Mouse (Mus musculus): Measurements from ENCODE around the gene Ugt1a9. TPM values are rescaled to one million over a fixed set of nuclear protein-coding genes. Genes with fewer than 3 reads are reported as not detected.

Gene Ugt1a9
- total and polyA plus RNA-seq, 3 experiments, result not detected

DNA sequence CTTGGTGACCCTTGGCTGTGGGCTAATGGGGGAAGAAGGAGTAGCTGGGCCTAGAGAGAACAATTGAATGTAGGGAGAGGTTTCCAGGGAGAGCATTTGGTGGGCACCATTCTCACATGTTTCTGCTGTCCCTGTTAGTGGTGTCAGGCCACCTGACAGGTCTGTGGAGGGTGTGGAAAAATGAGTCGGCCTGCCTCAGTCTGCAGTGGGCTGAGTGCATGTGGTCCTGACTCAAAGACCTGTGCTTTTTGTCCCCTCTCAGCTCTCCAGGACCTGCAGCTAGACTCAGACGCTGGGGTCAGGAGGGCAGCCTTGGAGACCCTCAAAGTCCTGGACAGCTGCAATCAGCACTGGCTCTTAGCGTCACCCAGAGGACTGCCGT, 189.0 kb downstream of the Ugt1a9 start:
- no peak for TF ChIP-seq EP300 (IDR thresholded peaks at IDR 0.05; ENCODE audit: insufficient read depth, low read depth, low read length)
- no peak for TF ChIP-seq POLR2A (IDR thresholded peaks at IDR 0.05; ENCODE audit: insufficient read depth, low read depth, low read length)
- TF ChIP-seq CTCF (IDR thresholded peaks at IDR 0.05), result no peak
- no peaks in the 10 kb centered on the region for H3K79me2 ChIP-seq (replicated peaks; ENCODE audit: control insufficient read depth, insufficient read depth, low read length)
- WGBS, result 73% methylated on average over 4 of the region's 4 CpGs
- peaks cover 3% of the 10 kb centered on the region for H3K4me1 ChIP-seq (ENCODE audit: control insufficient read depth, insufficient read depth, low read length)
- no peaks in the 10 kb centered on the region for H3K27me3 ChIP-seq (ENCODE audit: control insufficient read depth, insufficient read depth, low read length)
- peak in 1 of 2 experiments; percentile 44 for DNase-seq
- intact Hi-C loops (cut with DNase I), result no loop called here
- no peak overlapping the region for H3K9ac ChIP-seq (ENCODE audit: low read depth, low read length)
- H3K36me3 ChIP-seq (ENCODE audit: control insufficient read depth, insufficient read depth, low read length), result no peaks in the 10 kb centered on the region
- no peak overlapping the region for H3K27ac ChIP-seq
- no peak overlapping the region for H3K4me3 ChIP-seq

- DNase-seq, result peak in 1 of 2 experiments; percentile 60
- Histone ChIP-seq H3K9ac (ENCODE audit: low read depth, low read length) (no peak overlapping the region), H3K79me2 (replicated peaks; ENCODE audit: control insufficient read depth, insufficient read depth, low read length) (no peaks in the 10 kb centered on the region), H3K27ac (no peak overlapping the region), H3K4me1 (ENCODE audit: control insufficient read depth, insufficient read depth, low read length) (peaks cover 3% of the 10 kb centered on the region), H3K36me3 (ENCODE audit: control insufficient read depth, insufficient read depth, low read length) (no peaks in the 10 kb centered on the region), H3K27me3 (ENCODE audit: control insufficient read depth, insufficient read depth, low read length) (no peaks in the 10 kb centered on the region), H3K4me3 (no peak overlapping the region)
- TF ChIP-seq CTCF (IDR thresholded peaks at IDR 0.05) (no peak), POLR2A (IDR thresholded peaks at IDR 0.05; ENCODE audit: insufficient read depth, low read depth, low read length) (no peak), EP300 (IDR thresholded peaks at IDR 0.05; ENCODE audit: insufficient read depth, low read depth, low read length) (no peak)
- intact Hi-C loops (cut with DNase I), result no loop called here
- WGBS, result 66% methylated on average over 6 of the region's 6 CpGs
Observed at GRCm38 (mm10) chr1:88260114-88260513, 189.5 kb downstream of the Ugt1a9 start.

DNA sequence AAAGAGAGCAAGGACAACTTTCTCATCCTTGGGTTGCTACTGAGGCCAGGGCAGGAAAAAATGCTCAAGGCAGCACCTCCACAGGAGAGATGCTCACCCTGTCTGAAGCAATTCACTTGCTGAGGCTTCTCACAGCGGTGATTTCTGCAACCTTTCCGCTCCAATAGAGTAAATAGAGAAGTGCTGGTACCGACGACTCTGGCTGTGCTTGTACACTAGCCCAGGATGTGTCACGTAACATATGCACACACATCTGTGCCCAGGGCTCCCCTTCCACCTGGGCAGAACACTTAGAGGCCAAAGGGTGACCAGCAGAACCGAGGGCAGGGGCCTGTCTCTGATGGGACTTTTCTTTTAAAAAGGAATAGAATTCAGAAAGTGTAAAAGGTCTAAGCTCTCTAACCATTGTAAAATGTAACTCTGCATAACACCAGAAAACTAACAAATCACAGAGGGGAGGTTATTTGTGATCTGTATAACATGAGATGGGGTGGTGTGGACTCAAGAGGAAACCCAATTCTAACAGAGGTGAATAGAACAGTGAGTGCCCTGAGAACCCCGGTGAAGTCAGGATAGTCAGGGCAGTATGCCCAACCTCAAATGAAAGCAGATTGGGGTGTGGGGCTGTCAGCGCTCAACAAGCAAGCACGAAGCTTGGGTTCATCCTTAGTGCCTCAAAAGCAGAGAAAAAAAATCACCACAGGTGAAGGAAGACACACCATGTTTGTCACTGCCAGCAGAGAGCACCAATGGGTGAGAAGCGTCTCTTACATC, 190.2 kb downstream of the Ugt1a9 start:
- WGBS, result 83% methylated on average over 10 of the region's 10 CpGs
- no peak overlapping the region for H3K4me3 ChIP-seq
- no peaks in the 10 kb centered on the region for H3K79me2 ChIP-seq (replicated peaks; ENCODE audit: control insufficient read depth, insufficient read depth, low read length)
- H3K4me1 ChIP-seq (ENCODE audit: control insufficient read depth, insufficient read depth, low read length), result peaks cover 3% of the 10 kb centered on the region
- no peaks in the 10 kb centered on the region for H3K27me3 ChIP-seq (ENCODE audit: control insufficient read depth, insufficient read depth, low read length)
- peak in 1 of 2 experiments; percentile 29 for DNase-seq
- intact Hi-C loops (cut with DNase I), result no loop called here
- H3K9ac ChIP-seq (ENCODE audit: low read depth, low read length), result no peak overlapping the region
- no peak overlapping the region for H3K27ac ChIP-seq
- H3K36me3 ChIP-seq (ENCODE audit: control insufficient read depth, insufficient read depth, low read length), result no peaks in the 10 kb centered on the region
- no peak for TF ChIP-seq POLR2A (IDR thresholded peaks at IDR 0.05; ENCODE audit: insufficient read depth, low read depth, low read length)
- TF ChIP-seq CTCF (IDR thresholded peaks at IDR 0.05), result no peak
- no peak for TF ChIP-seq EP300 (IDR thresholded peaks at IDR 0.05; ENCODE audit: insufficient read depth, low read depth, low read length)

GRCm38 (mm10) chr1:88261706-88262105, 191.1 kb downstream of the Ugt1a9 start:
- WGBS, result 83% methylated on average over 7 of the region's 7 CpGs
- no peak for DNase-seq
- Histone ChIP-seq H3K9ac (ENCODE audit: low read depth, low read length) (no peak overlapping the region), H3K27me3 (ENCODE audit: control insufficient read depth, insufficient read depth, low read length) (no peaks in the 10 kb centered on the region), H3K36me3 (ENCODE audit: control insufficient read depth, insufficient read depth, low read length) (no peaks in the 10 kb centered on the region), H3K4me1 (ENCODE audit: control insufficient read depth, insufficient read depth, low read length) (peaks cover 3% of the 10 kb centered on the region), H3K4me3 (no peak overlapping the region), H3K27ac (no peak overlapping the region), H3K79me2 (replicated peaks; ENCODE audit: control insufficient read depth, insufficient read depth, low read length) (no peaks in the 10 kb centered on the region)
- intact Hi-C loops (cut with DNase I), result no loop called here
- TF ChIP-seq CTCF (IDR thresholded peaks at IDR 0.05) (no peak), EP300 (IDR thresholded peaks at IDR 0.05; ENCODE audit: insufficient read depth, low read depth, low read length) (no peak), POLR2A (IDR thresholded peaks at IDR 0.05; ENCODE audit: insufficient read depth, low read depth, low read length) (no peak)

- WGBS, result 75% methylated on average over 4 of the region's 4 CpGs
- no peaks in the 10 kb centered on the region for H3K36me3 ChIP-seq (ENCODE audit: control insufficient read depth, insufficient read depth, low read length)
- intact Hi-C loops (cut with DNase I), result no loop called here
- H3K79me2 ChIP-seq (replicated peaks; ENCODE audit: control insufficient read depth, insufficient read depth, low read length), result no peaks in the 10 kb centered on the region
- no peak overlapping the region for H3K4me3 ChIP-seq
- no peak overlapping the region for H3K9ac ChIP-seq (ENCODE audit: low read depth, low read length)
- no peak for TF ChIP-seq POLR2A (IDR thresholded peaks at IDR 0.05; ENCODE audit: insufficient read depth, low read depth, low read length)
- no peak for TF ChIP-seq CTCF (IDR thresholded peaks at IDR 0.05)
- no peak for TF ChIP-seq EP300 (IDR thresholded peaks at IDR 0.05; ENCODE audit: insufficient read depth, low read depth, low read length)
- no peak overlapping the region for H3K27ac ChIP-seq
- H3K27me3 ChIP-seq (ENCODE audit: control insufficient read depth, insufficient read depth, low read length), result no peaks in the 10 kb centered on the region
- H3K4me1 ChIP-seq (ENCODE audit: control insufficient read depth, insufficient read depth, low read length), result peaks cover 3% of the 10 kb centered on the region
- DNase-seq, result peak in 1 of 2 experiments; percentile 40
Observed at GRCm38 (mm10) chr1:88262255-88262654, 191.7 kb downstream of the Ugt1a9 start.

- intact Hi-C loops (cut with DNase I), result no loop called here
- 77% methylated on average over 6 of the region's 6 CpGs for WGBS
- H3K4me3 ChIP-seq, result no peak overlapping the region
- TF ChIP-seq EP300 (IDR thresholded peaks at IDR 0.05; ENCODE audit: insufficient read depth, low read depth, low read length) (no peak), POLR2A (IDR thresholded peaks at IDR 0.05; ENCODE audit: insufficient read depth, low read depth, low read length) (no peak), CTCF (IDR thresholded peaks at IDR 0.05) (no peak)
- H3K27me3 ChIP-seq (ENCODE audit: control insufficient read depth, insufficient read depth, low read length), result no peaks in the 10 kb centered on the region
- peaks cover 3% of the 10 kb centered on the region for H3K4me1 ChIP-seq (ENCODE audit: control insufficient read depth, insufficient read depth, low read length)
- no peaks in the 10 kb centered on the region for H3K79me2 ChIP-seq (replicated peaks; ENCODE audit: control insufficient read depth, insufficient read depth, low read length)
- no peak overlapping the region for H3K9ac ChIP-seq (ENCODE audit: low read depth, low read length)
- DNase-seq, result peak in 1 of 2 experiments; percentile 36
- H3K27ac ChIP-seq, result no peak overlapping the region
- no peaks in the 10 kb centered on the region for H3K36me3 ChIP-seq (ENCODE audit: control insufficient read depth, insufficient read depth, low read length)
Observed at GRCm38 (mm10) chr1:88262961-88263360, 192.4 kb downstream of the Ugt1a9 start.
